Mouse (Mus musculus) large intestine, adult 2 months (tissue): ENCODE results near the gene Agpat4. TPM values are rescaled to one million over a fixed set of nuclear protein-coding genes. Genes with fewer than 3 reads are reported as not detected.
"Not testable (repeated sequence)": the region's sequence is repeated elsewhere in the genome, so short reads cannot be mapped to it uniquely, and the experiment has no call there.

Experiments used
- DNase-seq: peaks from one replicate; pipeline ENCODE4 v3.0.0-alpha.2; 2012; ENCODE audit warnings: low read depth, low spot score
- WGBS: fragments of 180-500 bp; shearing (Covaris S2); methylation state at CpG from one replicate; pipeline ENCODE4 v1.1.7; 2018; 5-methylcytosine and 5-hydroxymethylcytosine counted together
- polyA plus RNA-seq: library from polyadenylated mRNA; depleted of rRNA; stranded (reverse); fragments of >200 nt; gene quantifications from 2 replicates; pipeline ENCODE4 v1.2.3, GENCODE M21; 2012

The Agpat4 gene
- polyA plus RNA-seq, 1 experiment, result 31.1 TPM

DNA sequence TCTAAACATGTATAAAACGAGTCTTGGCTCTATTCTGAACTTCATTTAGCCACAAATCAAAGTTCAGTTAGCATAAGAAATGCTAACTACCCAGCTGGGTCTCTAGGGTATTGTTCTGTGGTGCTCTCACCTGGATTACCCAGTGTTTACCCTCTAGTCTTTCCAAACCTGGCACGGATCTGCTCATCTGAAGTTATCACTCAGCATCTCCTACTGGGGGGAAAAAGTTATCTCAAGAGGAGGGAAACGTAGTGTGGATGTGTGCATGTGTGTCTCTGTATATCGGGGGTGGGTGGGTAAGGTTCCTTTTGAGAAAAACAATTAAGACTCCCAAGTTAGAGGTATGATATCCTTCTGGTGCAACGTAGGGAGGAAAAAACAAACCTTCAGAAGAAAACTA is 1.8 kb downstream of the Agpat4 start:
- WGBS, result 24% methylated on average over 5 of the region's 5 CpGs
- no peak for DNase-seq

DNA sequence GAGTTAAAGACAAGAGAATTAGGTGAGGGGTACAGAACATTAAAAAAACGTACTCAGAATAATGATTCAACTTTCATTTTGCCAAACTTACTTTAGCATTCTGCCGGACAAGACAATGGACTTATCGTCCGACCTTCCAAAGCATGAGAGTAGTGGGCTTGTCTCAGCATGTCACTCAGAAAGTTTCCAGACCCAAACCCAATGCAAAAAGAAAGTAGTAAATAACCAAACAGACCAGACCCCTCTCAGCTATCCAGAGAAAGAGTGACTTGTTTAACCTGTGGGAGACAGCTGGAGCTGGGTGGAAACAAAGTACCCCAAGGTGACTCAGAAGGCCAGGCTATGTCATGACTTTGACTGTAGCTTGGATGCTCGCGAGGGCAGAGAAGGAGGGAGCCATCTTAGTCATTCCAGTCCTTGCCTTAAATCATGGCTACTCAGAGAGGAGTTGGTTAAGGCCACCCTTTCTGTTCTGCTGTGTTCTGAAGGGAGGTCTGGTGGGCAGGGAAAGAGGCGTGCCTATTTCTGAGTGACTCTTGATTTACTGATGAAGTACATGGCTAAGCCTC is 2.8 kb downstream of the Agpat4 start:
- WGBS, result 84% methylated on average over 7 of the region's 7 CpGs
- no peak for DNase-seq

DNA sequence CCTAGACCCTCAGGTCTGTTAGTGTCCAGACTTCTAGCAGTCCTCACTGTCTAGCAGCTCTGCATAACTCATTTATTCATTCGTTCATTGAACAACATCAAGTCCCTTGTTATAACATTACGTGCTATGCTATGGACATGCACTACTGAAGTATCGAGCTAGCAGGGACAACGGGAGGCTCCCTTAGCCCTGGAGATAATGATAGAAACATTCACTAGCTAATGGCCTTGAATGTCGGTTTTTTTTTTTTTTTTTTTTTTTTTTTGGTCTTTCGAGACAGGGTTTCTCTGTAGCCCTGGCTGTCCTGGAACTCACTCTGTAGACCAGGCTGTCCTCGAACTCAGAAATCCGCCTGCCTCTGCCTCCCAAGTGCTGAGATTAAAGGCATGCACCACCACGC is 3.8 kb downstream of the Agpat4 start:
- 93% methylated on average over 9 of the region's 9 CpGs for WGBS
- DNase-seq, result not testable (repeated sequence)

DNA sequence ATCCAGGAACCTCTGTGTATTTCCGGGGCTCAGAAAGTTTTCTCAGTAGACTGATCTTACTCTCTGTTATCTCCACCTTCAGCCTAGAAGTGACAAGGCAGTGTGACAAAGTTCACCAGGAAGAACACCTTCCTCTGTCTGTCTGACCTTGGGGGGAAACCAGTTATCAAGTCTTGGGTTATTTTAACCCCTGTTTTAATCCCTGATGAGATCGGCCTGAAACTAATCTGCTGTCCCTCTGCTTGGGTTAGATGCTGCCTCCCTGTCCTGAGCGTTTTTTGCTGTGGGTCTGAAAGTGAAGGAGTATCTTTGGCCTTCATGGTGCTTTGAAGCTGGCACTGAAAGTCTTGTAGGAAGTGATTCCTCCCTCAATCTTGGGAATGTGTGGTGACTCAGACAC is 4.7 kb downstream of the Agpat4 start:
- no peak for DNase-seq
- 77% methylated on average over 3 of the region's 3 CpGs for WGBS

DNA sequence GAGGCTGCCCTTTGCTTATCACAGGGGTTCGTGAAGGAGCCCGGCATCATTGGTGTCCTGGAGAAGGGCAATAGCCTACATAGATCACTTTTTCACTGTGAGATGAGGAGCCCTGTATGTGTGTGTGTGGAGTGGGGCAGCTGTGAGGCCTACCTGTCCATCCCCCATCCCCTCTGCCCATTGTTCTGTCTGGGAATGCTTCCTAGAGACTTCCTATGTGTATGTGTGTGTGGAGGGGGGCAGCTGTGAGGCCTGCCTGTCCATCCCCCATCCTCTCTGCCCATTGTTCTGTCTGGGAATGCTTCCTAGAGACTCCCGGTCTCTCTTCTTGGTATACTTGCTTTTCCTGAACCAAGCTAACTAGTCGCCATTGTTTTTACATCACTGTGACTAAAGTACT is 8.6 kb downstream of the Agpat4 start:
- WGBS, result 95% methylated on average over 4 of the region's 4 CpGs
- DNase-seq, result no peak

DNA sequence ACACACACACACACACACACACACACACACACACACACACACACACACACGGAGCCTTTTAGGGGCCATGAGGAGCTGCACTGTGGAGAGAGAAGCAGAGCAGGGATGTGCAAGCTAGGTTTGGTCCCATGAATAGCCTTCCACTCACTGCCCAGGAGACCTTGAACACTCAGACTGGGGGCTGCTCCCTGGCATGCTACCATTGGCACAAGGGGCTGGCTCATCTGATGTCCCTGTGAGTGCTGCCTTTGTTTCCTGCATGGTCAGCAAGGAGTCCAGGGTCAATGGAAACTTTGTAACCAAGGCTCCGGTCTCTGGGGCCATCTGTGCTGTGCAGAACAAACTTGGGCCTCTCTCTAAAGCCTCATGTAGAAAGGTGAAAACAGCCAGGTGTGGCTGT is 10.5 kb downstream of the Agpat4 start:
- no peak for DNase-seq
- 83% methylated on average over 2 of the region's 2 CpGs for WGBS

DNA sequence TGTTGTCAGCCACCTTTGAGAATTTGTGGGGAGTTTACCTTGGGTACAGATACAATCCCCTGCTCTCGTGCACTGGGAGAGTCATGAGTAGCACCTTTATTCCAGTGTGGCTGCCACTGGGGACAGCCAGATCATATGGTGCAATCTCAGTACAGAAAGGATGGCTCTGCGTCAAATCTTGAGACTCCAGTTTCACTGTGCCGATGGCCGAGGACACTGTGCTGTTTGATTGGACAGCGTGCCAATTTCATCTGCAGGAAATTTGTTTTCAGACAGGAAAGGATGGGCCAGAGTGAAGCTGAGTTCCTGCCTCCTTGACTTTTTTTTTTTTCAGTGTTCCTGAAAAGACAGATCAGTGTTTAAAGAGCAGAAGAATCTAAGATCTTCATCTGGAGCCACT is 12.7 kb downstream of the Agpat4 start:
- DNase-seq, result no peak
- 57% methylated on average over 5 of the region's 5 CpGs for WGBS

DNA sequence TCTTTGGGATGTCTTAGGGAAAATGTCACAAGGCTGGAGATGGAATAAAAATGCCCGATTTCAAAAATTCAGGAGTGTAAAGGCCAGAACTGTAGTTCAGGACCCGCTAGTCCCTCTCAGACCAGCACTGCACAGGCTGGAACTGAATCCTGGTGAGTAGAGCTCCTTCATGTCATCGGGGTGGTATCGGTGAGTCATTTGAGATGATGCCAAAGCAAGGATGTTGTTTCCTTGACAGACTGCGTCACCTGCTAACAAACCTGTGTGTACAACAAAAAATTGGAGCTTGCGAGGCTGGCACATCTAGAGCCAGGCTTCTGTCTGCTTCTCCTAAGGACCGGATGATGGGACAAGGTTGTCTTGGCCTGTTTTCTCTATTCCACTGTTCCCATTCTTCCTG is 13.1 kb downstream of the Agpat4 start:
- no peak for DNase-seq
- WGBS, result 57% methylated on average over 7 of the region's 7 CpGs

DNA sequence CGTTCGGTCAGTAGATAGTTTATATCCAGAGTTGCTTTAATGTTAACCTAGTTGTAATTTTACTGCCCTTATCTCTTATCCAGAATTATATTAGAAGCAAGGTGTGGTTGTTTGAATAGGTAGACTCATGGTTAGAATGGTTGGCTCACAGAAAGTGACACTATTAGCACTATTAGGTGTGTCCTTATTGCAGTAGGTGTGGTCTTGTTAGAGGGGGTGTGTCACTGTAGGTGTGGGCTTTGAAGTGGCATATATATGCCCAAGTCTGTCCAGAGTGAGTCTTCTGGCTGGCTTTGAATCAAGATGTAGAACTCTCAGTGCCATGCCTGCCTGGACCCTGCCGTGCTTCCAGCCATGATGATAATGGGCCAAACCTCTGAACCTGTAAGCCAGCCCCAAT is 14.4 kb downstream of the Agpat4 start:
- DNase-seq, result no peak
- 40% methylated on average over 3 of the region's 3 CpGs for WGBS

DNA sequence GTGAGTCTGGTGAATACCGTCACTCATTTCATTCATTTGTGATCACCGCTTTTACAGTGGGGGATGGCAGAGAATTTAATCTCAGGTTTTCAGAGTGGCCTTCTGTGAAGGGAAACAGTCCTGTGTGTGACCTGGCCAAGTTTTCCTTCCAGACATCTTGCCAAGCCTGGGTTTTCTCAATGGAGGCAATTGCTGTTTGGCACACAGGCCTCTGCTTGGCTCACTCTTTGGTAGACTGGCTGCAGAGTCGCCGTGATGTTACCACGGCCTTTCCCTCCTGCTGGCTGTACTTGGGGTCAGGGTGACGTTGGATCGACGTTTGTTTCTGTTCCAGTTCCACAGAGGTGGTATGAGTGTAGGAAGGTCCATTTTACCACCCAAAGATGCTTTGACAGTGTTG is 15.5 kb downstream of the Agpat4 start:
- no peak for DNase-seq
- WGBS, result 87% methylated on average over 8 of the region's 8 CpGs

DNA sequence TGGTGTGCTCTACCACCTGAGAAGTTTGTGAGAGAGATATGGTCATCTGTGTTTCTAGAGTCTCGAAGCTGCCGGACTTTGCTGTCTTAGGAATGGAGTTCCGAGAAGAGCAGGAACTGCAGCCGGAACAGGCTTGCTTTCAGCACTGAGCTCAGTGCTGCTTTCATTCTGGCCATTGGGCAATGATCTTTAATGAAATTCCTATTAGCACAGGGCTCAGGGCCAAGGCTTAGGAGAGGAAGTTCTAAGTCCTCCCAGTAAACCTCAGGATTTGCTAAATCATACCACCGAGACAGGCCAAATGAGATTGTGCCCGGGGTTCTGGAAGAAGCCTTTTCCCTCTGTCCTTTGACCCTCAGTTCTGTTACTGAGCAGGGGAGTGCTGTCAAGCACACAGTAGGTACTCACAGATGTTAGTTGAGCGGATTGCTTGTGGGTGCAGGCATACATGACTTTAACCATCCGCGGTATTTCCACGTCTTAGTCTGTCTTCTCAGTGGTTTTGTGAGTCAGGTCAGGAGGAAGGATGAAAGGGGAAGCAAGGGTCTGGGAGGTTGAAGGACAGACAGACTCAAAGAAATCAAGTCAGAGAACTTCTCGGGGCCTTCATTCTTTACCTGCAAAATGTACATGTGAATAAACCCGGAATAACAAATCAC is 16.6 kb downstream of the Agpat4 start:
- no peak for DNase-seq
- 86% methylated on average over 12 of the region's 12 CpGs for WGBS

DNA sequence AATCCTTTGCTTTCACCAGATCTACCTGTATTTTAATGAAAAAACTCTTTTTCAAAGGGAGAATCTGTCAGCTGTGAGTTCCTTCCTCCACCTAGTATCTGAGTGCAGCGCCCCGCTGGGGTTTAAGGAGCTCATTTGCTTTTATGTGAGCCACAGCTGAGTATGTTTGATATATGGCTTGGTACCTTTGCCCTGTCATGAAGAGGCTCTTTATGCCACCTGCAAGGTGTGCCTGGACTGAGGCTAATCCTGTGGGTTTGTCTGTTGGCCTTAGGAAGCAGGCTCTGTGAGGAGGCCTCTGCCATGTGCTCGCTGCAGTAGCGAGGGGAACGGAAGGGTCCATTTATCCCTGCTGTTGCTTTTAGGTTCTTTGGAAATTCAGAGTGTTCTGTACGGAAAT is 19.9 kb downstream of the Agpat4 start:
- WGBS, result 46% methylated on average over 6 of the region's 6 CpGs

DNA sequence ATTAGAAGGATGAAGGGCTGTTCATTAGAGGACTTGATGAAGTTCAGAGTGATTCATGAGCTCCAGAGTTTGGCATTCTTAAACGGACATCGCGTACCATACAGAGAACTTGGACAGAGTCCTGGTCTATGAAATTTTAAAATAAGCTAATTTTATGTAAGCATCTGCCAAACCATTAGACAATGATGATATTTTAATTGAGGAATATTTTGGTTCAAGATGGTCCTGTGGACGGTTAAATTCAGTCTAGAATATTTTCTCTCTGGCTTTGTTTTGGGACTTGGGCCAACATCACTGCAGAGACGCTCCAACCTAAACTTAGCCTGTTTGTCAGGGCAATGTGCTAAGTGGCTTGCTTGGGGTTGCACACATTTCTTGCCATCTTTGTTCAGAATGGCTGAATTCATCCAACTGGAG is 25.5 kb downstream of the Agpat4 start:
- 74% methylated on average over 5 of the region's 5 CpGs for WGBS
- no peak for DNase-seq

More for the DNA sequence above, 19.9 kb downstream of the Agpat4 start:
- DNase-seq, result no peak

DNA sequence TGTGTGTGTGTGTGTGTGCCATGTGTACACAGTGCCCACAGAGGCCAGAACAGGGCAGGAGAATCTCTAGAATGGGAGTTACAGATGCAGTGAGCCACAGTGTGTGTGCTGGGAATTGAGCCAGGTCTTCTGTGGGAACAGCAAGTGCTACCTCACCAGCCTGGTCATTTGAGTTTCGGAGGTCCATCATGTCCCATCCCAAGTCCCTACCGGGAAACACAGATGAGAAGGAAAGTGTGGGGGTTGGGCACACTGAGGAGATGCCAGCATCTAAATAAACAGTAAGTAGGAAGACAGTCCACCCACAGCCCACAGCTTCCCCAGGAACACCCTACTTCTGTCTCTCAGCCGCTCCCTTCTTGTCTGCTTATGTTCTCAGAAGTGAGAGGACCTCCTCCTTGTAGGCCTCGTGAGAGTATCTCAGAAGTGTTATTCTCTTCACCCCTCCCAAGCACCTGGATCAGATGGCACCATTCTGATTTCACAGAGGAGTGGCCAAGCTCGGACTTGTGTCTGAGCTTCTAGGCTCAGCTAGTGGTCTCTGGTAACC is 27.7 kb downstream of the Agpat4 start:
- 80% methylated on average over 5 of the region's 5 CpGs for WGBS
- DNase-seq, result no peak

DNA sequence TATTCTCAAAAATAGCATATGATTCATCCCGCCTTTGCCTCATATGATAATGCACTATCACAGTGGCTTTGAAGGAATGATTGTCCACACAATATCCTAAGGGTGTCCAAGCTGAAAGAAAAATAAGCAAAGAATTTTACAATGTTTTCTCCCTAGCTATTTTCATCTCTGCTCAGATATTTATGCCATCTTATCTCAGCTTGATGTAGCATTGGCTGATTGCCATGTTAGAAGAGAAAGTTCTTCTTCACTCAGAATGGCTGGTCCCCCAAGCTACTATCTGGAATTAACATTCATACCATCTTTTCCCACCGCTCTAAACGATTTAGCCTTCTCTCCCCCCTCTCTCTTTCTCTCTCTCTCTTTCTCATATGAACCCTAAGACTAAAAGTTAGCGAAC is 29.3 kb downstream of the Agpat4 start:
- DNase-seq, result no peak
- 92% methylated on average over 4 of the region's 4 CpGs for WGBS

DNA sequence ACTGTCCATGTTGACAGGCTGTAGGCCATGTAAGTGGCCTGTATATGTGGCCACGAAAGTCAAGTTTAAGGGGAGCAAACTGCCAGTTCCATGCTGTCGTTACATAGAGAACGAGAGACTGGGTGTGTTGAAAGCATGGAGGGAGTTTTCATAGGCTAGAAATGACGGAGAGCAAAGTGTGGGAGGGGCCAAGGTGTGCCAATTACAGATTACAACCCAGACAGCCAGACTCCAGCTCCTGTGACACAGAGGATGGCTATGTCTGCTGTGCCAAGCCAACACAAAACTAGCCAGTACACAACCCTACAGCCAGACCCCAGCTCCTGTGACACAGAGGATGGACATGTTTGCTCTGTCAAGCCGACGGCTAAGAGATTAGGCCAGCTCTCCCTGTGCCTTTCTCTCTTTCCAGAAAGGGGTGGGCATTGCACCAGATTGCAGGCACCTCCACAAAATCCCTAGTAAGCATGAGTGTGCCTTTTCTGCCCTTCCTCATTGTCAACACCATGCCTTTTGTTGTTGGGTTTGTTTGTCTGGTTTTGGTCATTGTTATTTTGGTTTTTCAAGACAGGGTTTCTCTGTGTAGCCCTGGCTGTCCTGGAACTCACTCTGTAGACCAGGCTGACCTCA is 30.8 kb downstream of the Agpat4 start:
- WGBS, result 64% methylated on average over 6 of the region's 6 CpGs
- DNase-seq, result no peak

DNA sequence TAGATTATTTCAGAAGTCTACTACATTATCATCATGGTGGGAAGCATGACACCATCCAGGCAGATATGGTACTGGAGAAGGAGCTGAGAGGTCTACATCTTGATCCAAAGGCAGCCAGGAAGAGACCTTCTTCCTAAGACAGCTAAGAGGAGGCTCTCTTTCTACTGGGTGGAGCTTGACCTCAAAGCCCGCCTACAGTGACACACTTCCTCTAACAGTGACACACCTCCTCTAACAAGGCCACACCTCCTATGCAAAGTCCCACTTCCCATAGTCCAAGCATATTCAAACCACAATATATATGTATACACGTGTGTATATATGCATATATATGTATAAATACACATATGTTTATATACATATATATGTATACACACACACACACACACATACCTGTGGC is 32.5 kb downstream of the Agpat4 start:
- DNase-seq, result no peak
- WGBS, result 93% methylated on average over 2 of the region's 2 CpGs

DNA sequence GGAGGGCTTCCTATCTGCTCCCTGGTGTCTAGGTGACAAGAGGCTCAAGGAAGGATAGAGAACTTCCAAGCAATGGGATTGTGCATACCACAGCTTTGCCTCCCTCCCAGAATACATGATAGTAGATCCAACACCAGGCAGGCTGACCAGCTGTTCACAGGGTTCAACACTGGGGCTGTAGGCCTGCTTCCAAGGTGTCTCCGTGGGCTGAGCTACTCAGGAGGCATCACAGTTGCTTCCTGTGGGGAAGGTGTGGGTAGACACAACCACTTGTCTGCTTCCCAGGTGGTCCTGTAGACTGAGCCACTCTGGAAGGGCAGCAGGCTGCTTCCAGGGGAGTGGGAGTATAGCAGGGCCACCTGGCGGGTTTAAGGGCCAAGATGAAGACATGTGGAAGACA is 35.8 kb downstream of the Agpat4 start:
- DNase-seq, result no peak
- WGBS, result 80% methylated on average over 2 of the region's 2 CpGs

DNA sequence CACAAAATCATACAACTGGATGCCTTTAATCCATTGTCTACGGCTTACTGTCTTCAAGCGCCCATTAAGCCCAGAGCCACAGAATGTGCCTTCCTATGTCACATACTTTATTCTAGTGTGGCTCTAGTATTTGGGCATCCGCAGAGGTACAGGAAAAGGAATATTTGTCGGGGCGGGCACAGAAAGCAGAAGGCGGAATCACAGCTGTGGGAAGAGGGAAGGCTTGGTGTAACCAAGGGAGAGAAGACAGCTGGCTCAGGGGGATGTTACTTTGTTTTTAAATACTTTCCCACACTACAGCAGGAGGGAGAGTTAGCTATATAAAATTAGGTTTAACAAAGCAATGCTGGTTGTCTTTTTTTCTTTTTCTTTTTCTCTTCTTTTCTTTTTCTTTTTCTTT is 36.7 kb downstream of the Agpat4 start:
- no peak for DNase-seq
- WGBS, result 84% methylated on average over 6 of the region's 6 CpGs

DNA sequence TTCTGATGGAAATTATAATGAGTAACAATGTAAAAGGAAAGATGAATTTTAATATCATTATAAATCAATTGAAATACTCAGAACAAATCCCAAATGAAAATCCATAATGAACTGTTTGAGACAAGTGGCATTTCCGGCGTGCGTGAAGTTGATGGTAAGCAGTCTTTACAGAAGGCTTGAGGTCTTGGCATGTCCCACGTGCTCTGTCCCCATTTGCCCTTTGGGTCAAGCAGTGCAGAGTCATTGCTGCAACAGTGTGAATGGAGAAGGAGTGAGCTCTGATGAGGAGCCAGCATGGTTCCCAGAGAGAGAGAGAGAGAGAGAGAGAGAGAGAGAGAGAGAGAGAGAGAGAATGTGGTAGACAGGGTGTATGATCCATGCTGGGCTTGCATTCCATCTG is 37.4 kb downstream of the Agpat4 start:
- no peak for DNase-seq
- 88% methylated on average over 4 of the region's 4 CpGs for WGBS

DNA sequence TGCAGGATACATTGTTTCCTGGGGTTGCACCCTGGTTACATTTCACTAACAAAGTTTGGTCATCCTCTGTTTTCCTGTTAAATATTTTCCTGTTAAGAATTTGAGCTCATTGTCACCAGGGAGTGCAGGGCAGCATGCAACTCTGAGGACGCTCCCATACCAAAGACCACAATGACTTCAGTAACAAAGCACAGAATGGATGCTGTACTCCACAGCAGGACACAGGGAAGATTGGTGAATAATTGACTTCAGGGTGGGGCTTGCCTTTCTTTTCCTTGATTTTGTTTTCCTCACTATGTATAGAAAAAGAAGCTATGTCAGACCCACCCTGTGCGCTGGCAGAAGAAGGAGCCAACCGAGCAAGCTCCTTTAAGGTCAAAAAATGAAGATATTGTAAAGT is 38.2 kb downstream of the Agpat4 start:
- DNase-seq, result no peak

More for the DNA sequence above, 38.2 kb downstream of the Agpat4 start:
- WGBS, result 81% methylated on average over 3 of the region's 3 CpGs
